Mouse (Mus musculus) right cerebral cortex, postnatal 14 days (tissue): ENCODE results near the gene Defb25.
A peak's percentile ranks its signal among the peaks of the same experiment; 100 is the strongest.

ENCODE experiments used
- DNase-seq: peaks from one replicate; pipeline ENCODE4 v3.0.0; 2022

Gene Defb25

DNA sequence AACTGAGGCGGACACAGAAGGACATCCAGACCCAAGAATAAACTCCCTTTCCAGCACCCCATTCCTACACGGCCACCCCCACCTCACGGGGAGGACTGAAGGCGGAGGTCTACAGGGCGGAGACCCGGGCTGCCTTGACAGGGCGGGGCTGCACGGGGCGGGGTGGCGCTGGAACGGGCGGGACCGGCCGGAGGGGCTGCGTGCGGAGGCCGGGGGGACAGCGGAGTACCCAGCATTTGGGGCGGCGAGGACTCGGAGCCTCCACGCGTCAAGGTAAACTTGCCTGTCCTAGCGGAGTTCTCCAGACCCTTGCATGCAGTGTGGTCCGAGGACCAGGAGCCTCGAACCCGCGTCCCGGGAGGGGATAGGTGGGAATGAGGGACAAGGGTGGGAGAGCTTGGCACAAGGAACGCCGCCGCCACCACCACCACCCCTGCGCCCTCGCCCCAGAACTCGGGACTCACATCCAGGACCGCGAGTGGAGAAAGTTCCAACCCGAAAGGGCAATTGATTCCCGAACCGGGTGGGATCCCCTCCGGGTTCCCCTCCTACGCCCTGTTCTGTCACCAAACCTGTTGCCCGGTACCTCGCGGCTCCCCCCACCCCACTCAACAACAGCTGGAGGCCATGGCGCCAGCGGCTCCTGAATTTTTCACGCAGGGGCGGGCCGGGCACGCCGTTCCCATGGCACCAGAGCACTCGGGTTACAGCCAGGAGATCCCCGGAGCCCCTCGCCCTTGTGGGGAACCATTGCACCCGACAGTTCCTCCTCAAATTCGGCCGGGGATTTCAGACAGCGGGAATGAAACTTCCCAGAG is 4.1 kb upstream of the Defb25 start, which contains the start of gene Rem1:
TSS of gene Rem1 (plus strand) at position 178 of the 818 bp plus-strand sequence.
- no peak for DNase-seq

- no peak for DNase-seq
Observed at GRCm38 (mm10) chr2:152625256-152625655, 2.4 kb upstream of the Defb25 start.

DNA sequence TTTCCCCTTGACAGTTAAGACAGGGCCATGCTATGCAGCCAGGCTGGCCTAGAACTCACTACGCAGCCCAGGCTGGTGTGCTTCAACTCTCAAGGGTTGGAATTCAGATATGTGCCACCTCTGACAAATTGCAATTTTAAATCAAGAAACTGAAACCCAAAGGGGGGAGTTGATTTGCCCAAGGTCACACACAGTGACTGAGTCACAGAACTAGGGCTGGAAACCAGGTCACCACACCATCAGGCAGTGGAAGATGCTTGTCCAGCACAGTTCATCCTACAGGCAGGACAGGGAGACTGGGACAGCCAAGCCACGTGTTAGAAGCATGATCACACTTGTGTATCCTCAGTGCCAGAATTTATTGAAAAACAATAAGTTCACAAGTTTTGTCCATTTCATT is 1.7 kb upstream of the Defb25 start:
- no peak for DNase-seq

GRCm38 (mm10) chr2:152622151-152622550 is 702 bp downstream of the Defb25 start:
- DNase-seq = no peak

DNA sequence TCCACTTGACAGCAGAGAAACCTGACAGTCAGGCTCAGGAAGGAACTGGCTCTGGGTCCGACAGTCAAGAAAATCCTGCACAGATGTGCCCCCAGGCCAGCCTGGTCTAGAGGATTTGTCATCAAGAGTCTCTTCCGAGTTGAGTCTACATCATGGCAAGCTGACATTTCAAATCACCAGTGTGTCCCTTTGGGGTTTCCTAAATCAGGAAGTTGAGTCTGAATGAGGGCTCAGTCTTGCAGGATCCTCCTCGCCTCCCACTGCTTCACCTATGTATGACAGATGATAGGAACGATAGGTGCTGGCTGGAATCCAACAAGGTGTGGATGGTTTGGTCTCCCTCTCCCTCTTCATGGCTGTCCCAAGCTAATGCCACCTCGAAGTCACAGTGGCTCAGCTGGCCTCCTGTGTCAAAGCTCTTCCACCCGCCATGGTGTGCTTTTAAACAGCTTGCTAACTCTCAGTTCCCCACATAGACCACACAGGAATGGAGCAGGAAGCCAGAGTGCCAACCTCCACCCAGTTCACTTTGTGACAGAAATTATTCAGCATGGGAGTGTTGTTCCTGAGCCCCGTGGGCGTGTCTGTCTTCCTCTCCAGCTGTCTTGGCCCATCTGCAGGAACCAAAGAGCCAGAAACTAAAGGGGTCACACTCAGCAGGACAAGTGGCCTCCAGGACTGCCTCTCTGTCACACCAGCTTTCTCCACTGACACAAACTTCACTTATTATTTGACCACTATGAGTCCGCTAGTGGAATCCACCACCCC is 2.3 kb downstream of the Defb25 start:
- DNase-seq = no peak

DNA sequence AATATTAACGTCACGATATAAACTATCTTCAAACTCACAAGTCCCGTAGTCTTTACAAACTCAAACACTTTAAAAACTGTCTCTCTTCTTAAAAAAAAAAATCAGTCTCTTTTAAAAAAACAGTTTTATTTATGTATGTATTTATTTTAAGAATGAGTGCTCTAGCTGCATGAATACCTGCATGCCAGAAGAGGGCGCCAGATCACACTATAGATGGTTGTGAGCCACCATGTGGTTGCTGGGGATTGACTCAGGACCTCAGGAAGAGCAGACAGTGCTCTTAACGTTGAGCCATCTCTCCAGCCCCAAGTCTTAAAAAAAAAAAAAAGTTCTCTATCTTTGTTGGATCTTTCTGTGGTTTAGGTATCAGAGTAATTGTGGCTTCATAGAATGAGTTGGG is 5.5 kb downstream of the Defb25 start:
- no peak for DNase-seq

DNA sequence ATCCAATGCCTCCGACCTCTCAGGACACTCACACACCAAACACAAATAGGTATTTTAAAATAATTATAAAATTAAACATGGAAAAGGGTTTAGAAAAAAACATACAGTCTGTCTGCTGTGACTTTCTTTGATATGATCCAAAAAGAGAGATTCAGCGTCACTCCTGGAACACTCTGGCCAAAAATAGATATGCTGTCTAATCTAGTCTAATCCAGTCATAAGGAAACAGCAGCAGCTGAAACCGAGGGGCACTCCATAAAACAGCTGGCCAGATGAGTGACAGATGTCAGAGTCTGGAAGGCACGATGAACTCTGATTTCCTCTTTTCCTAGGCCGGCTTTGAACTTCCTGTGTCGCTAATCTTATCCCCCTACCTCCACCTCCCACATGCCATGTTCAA is 6.4 kb downstream of the Defb25 start:
- DNase-seq = no peak

GRCm38 (mm10) chr2:152615563-152615962 is 7.3 kb downstream of the Defb25 start:
- DNase-seq = peak; percentile 35

DNA sequence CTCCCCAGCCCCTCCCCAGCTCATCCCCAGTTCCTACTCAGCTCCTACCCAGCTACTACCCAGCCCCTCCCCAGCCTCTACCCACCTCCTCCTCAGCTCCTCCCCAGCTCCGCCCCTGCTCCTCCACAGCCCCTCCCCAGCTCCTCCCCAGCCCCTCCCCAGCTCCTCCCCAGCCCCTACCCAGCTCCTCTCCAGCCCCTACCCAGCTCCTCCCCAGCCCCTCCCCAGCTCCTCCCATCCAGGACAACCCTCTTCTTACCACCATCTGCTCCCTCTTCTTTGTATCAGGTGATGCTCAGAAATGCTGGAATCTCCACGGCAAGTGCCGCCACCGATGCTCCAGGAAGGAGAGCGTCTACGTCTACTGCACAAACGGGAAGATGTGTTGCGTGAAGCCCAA is 10.7 kb downstream of the Defb25 start:
- no peak for DNase-seq

DNA sequence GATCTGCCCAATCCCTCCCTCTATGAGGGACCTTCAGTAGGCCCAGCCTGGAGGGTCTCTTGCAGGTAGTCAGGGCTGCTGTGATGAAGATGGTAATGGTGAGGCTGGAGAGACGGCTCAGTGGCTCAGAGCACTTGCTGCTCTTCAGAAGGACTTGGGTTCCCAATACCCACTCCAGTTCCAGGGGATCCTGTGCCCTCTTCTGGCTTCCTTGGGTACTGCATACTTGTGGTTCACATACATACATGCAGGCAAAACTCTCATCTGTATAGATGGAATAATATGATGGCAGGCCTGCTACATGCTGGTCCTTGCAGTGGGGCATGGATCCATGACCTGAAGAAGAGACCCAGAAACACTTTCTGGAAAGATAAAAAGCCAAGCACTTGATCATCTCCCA is 14.1 kb downstream of the Defb25 start:
- no peak for DNase-seq

GRCm38 (mm10) chr2:152607746-152608145 is 15.1 kb downstream of the Defb25 start:
- DNase-seq = no peak

GRCm38 (mm10) chr2:152604057-152604456 is 18.8 kb downstream of the Defb25 start, which contains the start of gene Defb36:
TSS of gene Defb36 (plus strand) at chr2:152604327.
- DNase-seq = peak; percentile 27

DNA sequence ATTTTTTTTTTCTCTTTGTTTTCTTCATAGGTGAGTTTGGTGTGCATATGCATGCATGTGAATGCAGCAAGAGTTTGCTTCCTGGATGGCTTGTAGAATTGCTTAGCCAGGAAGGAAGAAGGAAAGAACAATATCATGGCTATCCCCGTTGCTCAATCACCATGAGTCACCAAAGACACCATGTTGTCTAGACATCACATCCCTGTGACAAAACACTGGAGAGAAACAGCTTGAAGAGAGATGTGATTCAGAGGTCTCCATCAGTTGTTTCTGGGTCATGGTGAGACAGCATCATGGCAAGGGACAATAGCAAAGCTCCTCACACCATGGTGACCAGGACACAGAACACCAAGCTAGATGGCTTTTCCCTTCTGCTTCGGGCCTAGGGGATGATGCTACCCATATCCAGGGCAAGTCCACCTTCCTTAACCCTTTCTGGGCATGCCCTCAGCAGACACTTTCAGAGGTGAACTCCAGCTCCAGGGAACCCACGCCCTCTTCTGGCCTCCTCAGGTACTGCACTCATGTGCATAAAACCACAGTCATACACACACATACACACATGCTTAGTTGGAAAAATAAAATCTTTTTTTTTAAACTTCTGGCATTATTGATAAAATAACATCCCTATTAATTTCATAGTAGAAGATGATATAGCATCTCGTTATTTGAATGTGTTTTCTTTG is 21.4 kb downstream of the Defb25 start:
- no peak for DNase-seq

- no peak for DNase-seq
Observed at GRCm38 (mm10) chr2:152600076-152600475, 22.8 kb downstream of the Defb25 start.

DNA sequence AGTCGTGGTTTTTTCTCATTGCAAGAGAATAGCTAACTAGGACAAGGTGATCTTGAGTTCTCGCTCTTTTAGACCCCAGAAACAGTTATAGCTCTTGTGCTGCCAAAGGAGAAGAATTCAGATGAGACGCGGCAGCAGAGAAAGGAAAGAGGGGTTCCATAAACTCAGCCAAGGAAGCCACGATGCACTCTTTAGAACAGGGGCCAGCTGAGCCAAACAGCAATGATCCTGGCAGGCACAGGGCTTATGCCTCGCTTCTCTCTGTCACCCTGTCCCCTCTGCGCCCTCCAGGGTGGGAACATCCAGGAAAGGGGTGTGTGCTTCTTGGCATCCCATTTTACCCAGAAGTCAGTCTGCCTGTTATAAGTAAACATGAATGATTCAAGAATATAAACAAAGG is 23.6 kb downstream of the Defb25 start, which contains the start of gene Defb45:
TSS of gene Defb45 (minus strand) at position 101 of the 400 bp plus-strand sequence.
- no peak for DNase-seq

DNA sequence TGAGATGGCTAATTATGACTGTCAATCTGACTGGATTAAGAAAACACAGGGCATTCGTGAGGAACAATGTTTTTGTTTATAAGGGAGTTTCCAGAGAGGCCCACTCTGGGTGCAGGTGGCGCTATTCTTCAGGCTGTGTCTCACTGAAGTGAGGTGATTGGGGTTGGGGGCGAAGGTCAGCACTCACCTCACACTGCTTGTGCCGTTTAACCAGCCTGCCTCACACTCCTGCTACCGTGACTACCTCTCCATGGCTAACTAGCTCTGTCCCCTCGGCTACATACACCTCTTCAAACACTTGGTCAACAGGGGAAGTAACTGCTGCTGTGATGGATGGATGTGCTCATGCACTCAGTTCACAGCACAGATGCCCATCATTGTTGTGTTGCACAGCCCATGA is 33.8 kb downstream of the Defb25 start:
- no peak for DNase-seq

DNA sequence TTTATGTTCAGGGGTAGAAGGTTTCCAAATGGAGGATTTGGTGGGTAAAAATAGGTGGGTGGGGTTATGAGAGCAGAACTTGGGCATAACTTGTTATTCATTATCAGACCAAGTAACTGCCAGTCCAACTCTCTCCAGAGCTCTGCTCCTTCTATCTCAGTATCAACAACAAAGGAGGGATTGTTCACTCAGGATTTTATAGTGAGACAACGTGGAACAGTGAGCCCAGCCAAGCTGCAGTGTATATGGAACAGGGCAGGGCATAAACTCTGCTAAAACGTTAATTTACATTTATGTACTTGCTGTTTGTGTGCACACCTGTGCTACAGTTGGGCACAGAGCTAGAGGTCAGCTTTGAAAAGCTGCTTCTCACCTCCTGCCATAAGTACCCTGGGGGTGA is 34.4 kb downstream of the Defb25 start:
- DNase-seq = no peak

- no peak for DNase-seq
Observed at GRCm38 (mm10) chr2:152586926-152587560, 35.8 kb downstream of the Defb25 start.

DNA sequence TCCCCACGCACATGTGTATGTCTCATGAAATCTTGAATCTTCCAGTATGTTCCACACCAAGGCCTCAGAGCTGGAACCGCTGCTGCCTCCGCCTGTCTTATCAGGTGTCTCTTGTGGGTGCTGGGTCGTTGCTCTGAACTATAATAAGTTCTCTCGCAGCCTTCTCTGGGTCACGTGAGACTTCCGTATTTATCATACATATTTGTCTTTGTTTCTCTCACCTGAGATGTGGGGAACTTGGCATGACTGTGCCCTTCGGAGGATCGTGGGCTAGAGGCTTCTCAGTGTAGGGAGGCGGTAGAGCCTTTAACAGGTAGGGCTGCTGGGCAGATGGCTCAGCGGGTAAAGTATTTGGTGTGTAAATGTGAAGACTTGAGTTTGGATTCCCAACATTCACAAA is 42.2 kb downstream of the Defb25 start:
- no peak for DNase-seq

DNA sequence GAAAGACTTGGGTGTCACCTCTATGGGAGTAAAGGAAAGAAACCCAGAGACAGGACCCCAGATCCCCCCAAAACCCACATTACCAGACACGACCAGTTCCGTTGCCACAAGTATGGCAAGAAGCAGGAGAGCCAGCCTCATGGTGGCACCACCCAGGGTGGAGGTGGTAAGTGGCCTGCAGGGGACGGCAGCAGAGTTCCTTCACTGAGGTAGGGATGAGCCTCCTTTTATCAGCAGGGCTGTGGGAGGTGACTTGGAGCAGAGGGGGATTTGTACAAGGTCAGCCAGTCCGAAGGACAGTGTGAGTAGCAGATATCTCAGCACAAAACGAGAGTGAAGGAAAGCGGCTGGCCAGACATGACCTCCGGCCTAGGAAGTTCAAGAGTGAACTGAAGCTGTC is 42.7 kb downstream of the Defb25 start, which contains the start of gene Defb19:
TSS of gene Defb19 (minus strand) at position 206 of the 400 bp plus-strand sequence.
- no peak for DNase-seq

- DNase-seq = no peak
Observed at GRCm38 (mm10) chr2:152573484-152573883, 49.4 kb downstream of the Defb25 start.
